Mouse (Mus musculus) heart, postnatal 0 days (tissue): ENCODE results near the gene Ints5. TPM values are rescaled to one million over a fixed set of nuclear protein-coding genes. Genes with fewer than 3 reads are reported as not detected.
A peak's percentile ranks its signal among the peaks of the same experiment; 100 is the strongest.

Experiments
- ATAC-seq: fragments of 200-750 bp; cut with Nextera tagmentation; 2 replicates; pipeline ENCODE4 v1.8.0; 2017; ENCODE audit warnings: low read depth, moderate number of reproducible peaks, moderate library complexity; ENCODE audit not compliant: insufficient read depth
- DNase-seq: peaks from one replicate; pipeline ENCODE4 v3.0.0-alpha.2; 2016; ENCODE audit warnings: low spot score
- H3K27ac ChIP-seq: fragments of 300-500 bp; sonication (generic); 2 replicates; pipeline ENCODE4 v1.5.1; 2014; ENCODE audit warnings: low read depth, mild to moderate bottlenecking
- H3K27me3 ChIP-seq: fragments of 300-500 bp; sonication (generic); 2 replicates; pipeline ENCODE4 v1.6.1; 2014; ENCODE audit warnings: low read length, mixed read lengths; ENCODE audit not compliant: control insufficient read depth, insufficient read depth
- H3K36me3 ChIP-seq: fragments of 300-500 bp; sonication (generic); replicated peaks from 2 replicates; pipeline ENCODE4 v1.6.1; 2014; ENCODE audit warnings: low read length, mixed read lengths; ENCODE audit not compliant: control insufficient read depth, insufficient read depth
- H3K4me1 ChIP-seq: fragments of 300-500 bp; sonication (generic); 2 replicates; pipeline ENCODE4 v1.6.1; 2014; ENCODE audit warnings: antibody characterized with exemption; ENCODE audit not compliant: control insufficient read depth, insufficient read depth
- H3K4me2 ChIP-seq: fragments of 300-500 bp; sonication (generic); 2 replicates; pipeline ENCODE4 v1.6.1; 2014; ENCODE audit warnings: low read depth, mild to moderate bottlenecking, low read length, moderate library complexity
- H3K4me3 ChIP-seq: fragments of 300-500 bp; sonication (generic); 2 replicates; pipeline ENCODE4 v1.5.1; 2014; ENCODE audit warnings: low read depth, low read length
- H3K9ac ChIP-seq: fragments of 300-500 bp; sonication (generic); replicated peaks from 2 replicates; pipeline ENCODE4 v1.6.1; 2014; ENCODE audit warnings: low read depth, low read length, mixed read lengths
- H3K9me3 ChIP-seq: fragments of 300-500 bp; sonication (generic); replicated peaks from 2 replicates; pipeline ENCODE4 v1.6.1; 2016; ENCODE audit warnings: low read length; ENCODE audit not compliant: control insufficient read depth
- CTCF ChIP-seq: IDR thresholded peaks from 2 replicates; pipeline ENCODE4 v1.5.1; 2016; ENCODE audit warnings: antibody characterized with exemption, control low read depth, low read depth
- EP300 ChIP-seq: IDR thresholded peaks from 2 replicates; pipeline ENCODE4 v1.6.1; 2016; ENCODE audit warnings: antibody characterized with exemption, low read depth
- WGBS: fragments of 180-500 bp; shearing (Covaris S2); extraction: QIAGEN DNeasy Blood & Tissue Kit; methylation state at CpG from one replicate; pipeline ENCODE4 v1.1.7; 2014; 5-methylcytosine and 5-hydroxymethylcytosine counted together
- polyA plus RNA-seq: library from polyadenylated mRNA; unstranded; fragments of >200 nt; fragmentation: Nextera tagmentation; extraction: Ambion mirVana; gene quantifications from 2 replicates; pipeline ENCODE4 v1.2.1, GENCODE M21; 2015
- total RNA-seq: library from RNA; depleted of rRNA; stranded (reverse); fragments of >200 nt; gene quantifications from 2 replicates; pipeline ENCODE4 v1.2.3, GENCODE M21; 2014; ENCODE audit warnings: low replicate concordance

The Ints5 gene
- total and polyA plus RNA-seq, 2 experiments from 2014 or later: 14.2 to 25.6 TPM

DNA sequence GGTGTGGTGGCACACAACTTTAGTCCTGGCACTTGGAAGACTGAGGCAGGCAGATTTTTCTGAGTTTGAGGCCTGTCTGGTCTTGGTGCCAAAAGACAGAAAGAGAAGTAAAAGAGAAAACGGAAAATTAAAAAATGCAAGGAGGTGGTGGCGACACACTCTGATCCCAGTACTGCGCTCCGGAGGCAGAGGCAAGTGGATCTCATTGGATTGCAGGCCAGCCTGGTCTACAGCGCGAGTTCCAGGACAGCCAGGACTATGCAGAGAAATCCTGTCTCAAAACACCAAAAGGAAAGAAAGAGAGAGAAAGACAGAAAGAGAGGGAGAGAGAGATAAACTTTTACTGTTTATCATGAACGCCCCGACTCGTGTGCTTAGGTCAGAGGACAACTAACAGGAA, 22.0 kb upstream of the Ints5 start:
- DNase-seq: peak; percentile 19
- Histone ChIP-seq H3K36me3 (peaks cover 26% of the 10 kb centered on the region), H3K9ac (peak overlapping the region; percentile 92), H3K27ac (peak overlapping the region; percentile 85), H3K4me1 (no peaks in the 10 kb centered on the region; the same call in 1 of the 2 replicates), H3K27me3 (no peaks in the 10 kb centered on the region), H3K4me2 (peak overlapping the region; percentile 79), H3K4me3 (peak overlapping the region; percentile 71), H3K9me3 (no peaks in the 10 kb centered on the region)
- ATAC-seq: no peak
- 27% methylated on average over 9 of the region's 9 CpGs for WGBS
- no peak for TF ChIP-seq EP300
- TF ChIP-seq CTCF: no peak

DNA sequence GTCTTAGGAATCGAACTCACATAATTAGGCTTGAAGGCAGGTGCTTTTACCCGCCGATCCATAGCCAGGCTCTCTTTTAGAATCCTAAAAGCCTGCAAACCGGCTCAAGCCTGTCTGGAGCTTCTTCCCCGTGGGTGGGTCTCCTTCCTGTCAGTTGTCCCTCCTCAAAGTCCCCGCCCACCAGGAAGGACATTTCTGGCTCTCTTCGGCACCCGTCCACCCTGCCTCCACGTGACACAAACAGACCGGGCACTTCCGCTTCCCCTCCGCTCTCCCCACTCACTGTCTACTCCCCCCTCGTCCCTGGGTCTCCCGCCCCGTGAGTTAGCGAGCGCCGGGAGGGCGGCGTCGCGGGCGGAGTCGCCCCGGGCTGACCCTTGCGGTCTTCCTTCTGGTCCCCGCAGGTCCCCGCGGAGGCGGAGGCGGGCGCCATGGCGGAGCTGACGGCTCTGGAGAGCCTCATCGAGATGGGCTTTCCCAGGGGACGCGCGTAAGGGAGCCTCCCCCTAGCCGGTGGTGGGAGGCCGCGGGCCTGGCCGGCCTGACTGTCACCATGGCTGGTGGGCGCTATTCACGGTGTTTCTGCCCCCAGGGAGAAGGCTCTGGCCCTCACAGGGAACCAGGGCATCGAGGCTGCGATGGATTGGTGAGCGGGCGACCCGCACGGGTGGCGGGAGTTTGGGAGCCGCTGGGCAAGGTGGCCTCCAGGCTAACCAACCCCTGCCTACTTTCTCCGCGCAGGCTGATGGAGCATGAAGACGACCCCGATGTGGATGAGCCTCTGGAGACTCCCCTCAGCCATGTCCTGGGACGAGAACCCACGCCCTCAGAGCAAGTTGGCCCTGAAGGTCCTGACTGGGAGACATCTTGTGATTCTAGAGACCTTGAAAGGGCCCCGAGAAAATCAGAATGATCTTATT, 21.3 kb upstream of the Ints5 start, which contains the start of gene Ubxn1:
TSS of gene Ubxn1 (plus strand) at position 230 of the 920 bp plus-strand sequence.
- ATAC-seq (peak; percentile 98), DNase-seq (peak; percentile 99)
- Histone ChIP-seq H3K27ac (peak within 1 kb of the TSS; percentile 85), H3K4me2 (peak within 1 kb of the TSS; percentile 79), H3K36me3 (peaks cover 33% of the 10 kb centered on the region), H3K27me3 (no peaks in the 10 kb centered on the region), H3K4me3 (peak within 1 kb of the TSS; percentile 71), H3K9ac (peak within 1 kb of the TSS; percentile 92), H3K9me3 (no peaks in the 10 kb centered on the region), H3K4me1 (no peaks in the 10 kb centered on the region; the same call in 1 of the 2 replicates)
- 0 out of 2 replicates have a peak, but pooled peaks have one; percentile 61 for TF ChIP-seq EP300
- no peak for TF ChIP-seq CTCF
- WGBS: under 1% methylated on average over 59 of the region's 59 CpGs

DNA sequence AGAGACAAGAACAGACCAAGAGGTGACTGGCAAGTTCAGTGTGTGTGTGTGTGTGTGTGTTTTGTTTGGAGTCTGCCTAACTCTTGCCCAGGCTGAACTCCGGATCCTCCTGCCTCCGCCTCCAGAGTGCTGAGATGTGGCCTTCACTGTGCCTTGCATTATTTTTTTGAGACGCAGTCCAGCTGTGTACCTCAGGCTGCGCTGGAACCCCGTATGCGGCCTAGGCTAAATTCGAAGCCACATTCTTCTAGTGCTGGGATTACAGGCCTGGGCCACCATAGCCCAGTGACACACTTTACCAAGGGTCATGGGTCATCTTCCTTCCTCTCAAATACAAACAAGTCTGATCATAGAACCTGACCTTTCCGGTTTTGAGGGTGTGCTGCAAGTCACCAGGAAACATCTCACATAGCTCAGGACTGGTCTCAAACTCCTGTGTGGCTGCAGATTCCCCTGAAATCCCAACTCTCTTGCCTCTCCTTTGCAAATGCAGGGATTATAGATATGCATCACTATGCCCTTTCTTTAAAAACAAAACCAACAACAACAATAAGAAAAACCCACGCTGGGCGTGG, 20.5 kb upstream of the Ints5 start:
- Histone ChIP-seq H3K27ac (peak overlapping the region; percentile 82), H3K4me1 (no peaks in the 10 kb centered on the region; the same call in 1 of the 2 replicates), H3K9ac (peak overlapping the region; percentile 92), H3K4me2 (peak overlapping the region; percentile 79), H3K36me3 (peaks cover 38% of the 10 kb centered on the region), H3K4me3 (peak overlapping the region; percentile 71), H3K9me3 (no peaks in the 10 kb centered on the region), H3K27me3 (no peaks in the 10 kb centered on the region)
- 64% methylated on average over 10 of the region's 10 CpGs for WGBS
- no peak for TF ChIP-seq EP300
- TF ChIP-seq CTCF: no peak
- ATAC-seq: no peak
- no peak for DNase-seq

DNA sequence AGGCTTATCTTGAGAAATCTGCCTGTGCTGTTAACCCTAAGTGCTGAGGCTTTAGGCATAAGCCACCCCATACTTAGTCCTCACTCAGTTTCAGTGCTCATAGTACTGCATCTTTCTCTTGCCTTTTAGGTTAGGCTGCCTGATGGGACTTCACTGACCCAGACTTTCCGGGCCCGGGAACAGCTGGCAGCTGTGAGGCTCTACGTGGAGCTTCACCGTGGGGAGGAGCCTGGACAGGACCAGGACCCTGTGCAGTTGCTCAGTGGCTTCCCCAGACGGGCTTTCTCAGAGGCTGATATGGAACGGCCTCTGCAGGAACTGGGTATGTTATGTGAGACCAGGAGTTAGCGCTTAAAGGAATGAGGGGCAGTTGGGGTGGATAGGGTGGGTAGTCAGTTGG, 17.8 kb upstream of the Ints5 start:
- Histone ChIP-seq H3K4me1 (peaks cover 3% of the 10 kb centered on the region), H3K9me3 (no peaks in the 10 kb centered on the region), H3K27me3 (no peaks in the 10 kb centered on the region), H3K4me3 (no peak overlapping the region), H3K4me2 (no peak overlapping the region), H3K27ac (no peak overlapping the region), H3K36me3 (peaks cover 43% of the 10 kb centered on the region), H3K9ac (no peak overlapping the region)
- TF ChIP-seq CTCF (no peak), EP300 (no peak)
- no peak for DNase-seq
- ATAC-seq: no peak
- WGBS: 87% methylated on average over 7 of the region's 7 CpGs

DNA sequence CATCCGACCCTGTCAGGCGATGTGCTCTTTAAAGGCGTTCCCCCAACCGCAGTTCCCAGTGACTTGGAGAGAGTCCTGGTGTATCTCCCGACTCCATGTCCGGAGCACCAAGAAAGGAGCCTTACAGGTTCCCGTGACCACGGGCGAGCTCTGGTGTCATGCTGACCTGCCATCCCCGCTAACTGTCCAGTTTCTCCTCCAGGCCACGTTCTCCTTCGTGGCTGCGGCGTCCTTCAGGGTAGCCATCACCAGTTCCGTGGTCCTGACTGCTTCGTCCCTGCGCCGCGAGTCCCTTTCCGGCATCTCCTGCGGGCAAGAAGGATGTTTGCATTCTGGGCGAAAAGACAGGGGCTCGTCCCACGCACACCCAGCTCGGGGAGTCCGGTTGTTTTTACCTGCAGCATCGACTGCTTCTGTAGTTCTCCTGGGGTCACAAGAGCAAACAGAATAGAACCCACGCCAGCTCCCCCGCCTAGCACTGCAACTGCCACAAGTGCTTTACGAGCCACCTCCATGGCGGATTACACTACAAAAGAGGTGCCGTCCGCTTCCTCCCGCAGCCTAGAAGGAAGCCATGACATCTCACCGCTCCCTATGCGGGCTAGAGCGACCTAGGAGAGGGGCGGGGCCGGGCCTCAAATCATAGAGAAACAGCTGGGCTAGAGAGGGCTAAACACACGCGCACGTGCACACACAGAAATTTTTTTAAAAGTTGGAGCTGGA, 12.3 kb upstream of the Ints5 start, which contains the start of gene Uqcc3:
TSS of gene Uqcc3 (minus strand) at position 613 of the 723 bp plus-strand sequence.
- peak; percentile 98 for ATAC-seq
- Histone ChIP-seq H3K27me3 (no peaks in the 10 kb centered on the region), H3K9ac (peak within 1 kb of the TSS; percentile 75), H3K4me3 (peak within 1 kb of the TSS; percentile 72), H3K9me3 (no peaks in the 10 kb centered on the region), H3K36me3 (peaks cover 21% of the 10 kb centered on the region), H3K4me1 (peaks cover 3% of the 10 kb centered on the region), H3K27ac (peak within 1 kb of the TSS; percentile 79), H3K4me2 (peak within 1 kb of the TSS; percentile 93)
- no peak for TF ChIP-seq CTCF
- no peak for TF ChIP-seq EP300
- under 1% methylated on average over 42 of the region's 42 CpGs for WGBS
- peak; percentile 90 for DNase-seq
